Mouse (Mus musculus) left cerebral cortex, postnatal 14 days (tissue): ENCODE measurements around the gene Kifap3. TPM values are rescaled to one million over a fixed set of nuclear protein-coding genes. Genes with fewer than 3 reads are reported as not detected.
"Not testable (repeated sequence)": the region's sequence is repeated elsewhere in the genome, so short reads cannot be mapped to it uniquely, and the experiment has no call there.

Source experiments
- DNase-seq, 2 experiments: peaks; one replicate each; pipeline ENCODE4 v3.0.0; 2021 to 2022; ENCODE audit warnings: low spot score in 2 of 2, mixed read lengths in 1 of 2
- intact Hi-C: fragments of 180-260 bp; cut with DNase I; formaldehyde crosslinking; loops from one replicate; pipeline ENCODE4 v1.15.1; 2025
- long read RNA-seq, 2 experiments: library from polyadenylated mRNA; stranded (forward); transcript quantifications; one replicate each; pipeline ENCODE4 v2.0.0; 2021
- total RNA-seq, 2 experiments: library from RNA; stranded (reverse); gene quantifications; 2 replicates each; pipeline ENCODE4 v1.2.3; 2021

The Kifap3 gene
- 100 to 1,000 TPM; 225 to 241 TPM for total RNA-seq
- long read RNA-seq, experiment 1, full-length matches to known transcripts: 240 of 359 reads
- long read RNA-seq, experiment 1, partial matches to known transcripts: 27 of 359 reads
- long read RNA-seq, experiment 1, other reads (novel, unspliced or antisense): 92 of 359 reads
- long read RNA-seq, experiment 2, full-length matches to known transcripts: 171 of 271 reads
- long read RNA-seq, experiment 2, partial matches to known transcripts: 27 of 271 reads
- long read RNA-seq, experiment 2, other reads (novel, unspliced or antisense): 73 of 271 reads

GRCm38 (mm10) chr1:163779336-163780115 is at the start of gene Kifap3:
Gene Kifap3 (plus strand): TSS chr1:163779583.
- intact Hi-C loops: no loop called here
- peak; percentile 98 to 99 for DNase-seq

DNA sequence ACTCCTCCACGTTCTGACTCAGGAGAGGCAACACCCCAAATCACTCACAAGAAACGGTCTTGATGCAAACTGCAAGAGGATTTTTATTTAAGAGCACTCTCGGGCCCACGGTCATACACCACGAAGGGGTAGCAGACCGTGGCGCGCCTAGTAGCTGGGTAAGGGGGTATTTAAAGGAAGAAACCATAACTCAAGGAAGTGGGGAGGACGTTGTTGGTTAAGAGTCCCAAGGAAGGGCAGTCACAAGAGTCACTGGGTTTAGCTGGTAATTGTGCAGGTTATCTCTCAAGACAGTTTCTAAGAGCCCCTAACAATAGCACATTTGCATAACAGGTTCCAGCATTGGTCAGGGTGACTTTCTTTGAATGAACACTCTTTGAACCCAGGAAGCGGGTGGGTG is 48.2 kb upstream of the Kifap3 start:
- intact Hi-C loops, DNase-seq: not testable (repeated sequence)

DNA sequence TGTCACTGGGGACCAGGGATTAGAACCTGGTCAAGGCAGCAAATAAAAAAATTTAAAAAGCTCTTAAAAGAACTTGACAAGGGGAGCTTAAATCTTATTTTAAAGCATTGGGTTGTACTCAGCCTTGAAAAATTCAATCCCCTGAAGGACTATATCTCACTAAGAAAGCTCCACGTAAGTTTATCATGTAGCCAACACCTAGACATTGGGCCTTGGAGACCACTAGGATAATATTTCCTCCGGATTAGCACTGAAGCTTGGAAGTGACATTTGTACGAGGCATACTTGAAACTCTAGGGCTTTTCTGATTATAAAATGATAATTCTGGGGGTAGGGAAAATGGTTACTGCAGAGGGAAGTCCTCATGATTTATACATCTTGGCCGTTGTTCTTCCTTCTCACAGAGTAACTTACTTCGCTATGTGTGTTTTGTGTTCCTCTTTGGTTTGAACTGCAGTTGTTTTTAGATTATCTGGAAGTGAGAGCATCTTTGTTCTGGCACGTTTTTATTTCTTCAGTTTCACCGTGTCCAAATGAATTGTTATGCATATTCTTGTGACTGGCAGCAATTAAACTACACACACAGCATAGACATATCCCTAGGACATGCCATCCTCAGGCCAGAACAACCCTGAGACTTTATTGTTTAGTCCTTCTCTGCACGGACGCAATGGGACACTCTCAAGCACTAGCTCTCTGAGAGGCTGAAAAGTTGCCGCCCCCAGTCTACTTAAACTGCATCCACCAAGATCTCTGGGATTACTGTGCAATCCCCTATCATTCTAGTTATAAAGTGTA is 42.7 kb upstream of the Kifap3 start:
- no peak for DNase-seq
- intact Hi-C loops: no loop called here

- DNase-seq: no peak
- intact Hi-C loops: no loop called here
Observed at GRCm38 (mm10) chr1:163737239-163737533, 42.2 kb upstream of the Kifap3 start.

- intact Hi-C loops: no loop called here
Observed at GRCm38 (mm10) chr1:163751360-163751992, 27.9 kb upstream of the Kifap3 start.

DNA sequence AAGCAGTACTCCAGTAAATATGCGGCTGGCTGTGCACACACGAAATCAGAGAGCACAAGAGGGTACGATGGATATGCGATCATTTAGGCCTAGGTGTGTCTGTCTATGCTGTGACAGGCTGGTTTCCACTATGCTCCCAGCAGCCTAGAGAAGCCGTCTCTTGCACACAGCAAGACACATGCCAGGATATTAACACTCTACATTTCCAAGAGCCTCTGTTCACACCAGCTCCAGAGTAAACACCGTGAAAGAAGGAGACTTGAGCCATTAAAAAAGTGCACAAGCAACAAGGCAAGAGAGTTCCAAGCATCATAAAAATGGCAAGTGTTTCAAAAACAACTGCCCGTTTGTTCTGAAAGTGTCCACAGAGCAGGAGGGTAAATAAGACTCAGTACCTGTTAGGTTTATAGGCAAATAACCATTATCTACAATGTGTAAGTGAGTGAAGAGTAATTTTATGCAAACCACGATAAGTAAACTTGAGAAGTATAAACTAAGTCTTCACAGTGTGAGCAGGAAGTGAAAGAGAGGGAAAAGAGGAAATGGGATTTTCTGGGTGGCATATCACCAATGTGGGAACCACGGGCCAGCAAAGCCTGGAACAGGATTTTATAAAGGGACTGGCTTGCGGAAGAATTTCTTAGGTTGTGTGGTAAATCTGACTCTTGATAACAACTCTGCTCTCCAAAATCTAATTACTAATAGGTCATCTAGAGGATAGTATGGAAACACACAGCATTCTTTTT is 21.7 kb upstream of the Kifap3 start:
- no peak for DNase-seq
- intact Hi-C loops: no loop called here

More at GRCm38 (mm10) chr1:163751360-163751992, 27.9 kb upstream of the Kifap3 start:
- DNase-seq: peak in 1 of 2 experiments; percentile 6

- intact Hi-C loops, DNase-seq: not testable (repeated sequence)
Observed at GRCm38 (mm10) chr1:163783577-163783976, 4.2 kb downstream of the Kifap3 start.

- DNase-seq: no peak
- intact Hi-C loops: no loop called here
Observed at GRCm38 (mm10) chr1:163821365-163821764, 42.0 kb downstream of the Kifap3 start.

GRCm38 (mm10) chr1:163829482-163829881 is 50.1 kb downstream of the Kifap3 start:
- intact Hi-C loops: no loop called here
- DNase-seq: no peak

GRCm38 (mm10) chr1:163834066-163834465 is 54.7 kb downstream of the Kifap3 start:
- intact Hi-C loops: no loop called here
- DNase-seq: peak in 1 of 2 experiments; percentile 15

GRCm38 (mm10) chr1:163835062-163835461 is 55.7 kb downstream of the Kifap3 start:
- DNase-seq: no peak
- intact Hi-C loops: loop anchor here (5.0 kb wide), 1 partner anchor 683 kb away; no protein-coding TSS in a partner anchor

- not testable (repeated sequence) for DNase-seq
- intact Hi-C loops: loop anchor here (5.0 kb wide), 1 partner anchor 686 kb away; no protein-coding TSS in a partner anchor
Observed at GRCm38 (mm10) chr1:163838482-163838881, 59.1 kb downstream of the Kifap3 start.

DNA sequence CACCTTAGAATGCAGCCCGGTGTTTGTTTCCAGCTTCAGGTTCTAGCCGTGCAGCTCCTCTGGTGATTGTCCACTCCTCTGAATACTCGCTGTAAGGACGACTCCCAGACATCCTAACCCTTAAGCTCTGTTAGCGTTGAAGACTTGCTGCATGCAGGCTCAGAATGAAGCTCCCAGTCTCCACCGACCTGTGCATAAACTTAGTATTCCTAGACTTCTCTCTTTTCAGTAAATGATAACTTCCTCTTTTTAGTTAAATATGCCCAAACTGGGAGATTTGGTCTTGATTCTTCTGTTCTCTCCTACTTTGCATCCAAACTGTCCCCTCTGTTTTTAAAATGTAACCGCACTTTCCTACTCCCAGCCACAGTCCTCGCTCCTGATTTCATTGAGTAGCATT is 61.2 kb downstream of the Kifap3 start:
- no peak for DNase-seq
- intact Hi-C loops: no loop called here

GRCm38 (mm10) chr1:163842238-163842637 is 62.9 kb downstream of the Kifap3 start:
- intact Hi-C loops: no loop called here
- no peak for DNase-seq

GRCm38 (mm10) chr1:163843899-163844298 is 64.5 kb downstream of the Kifap3 start:
- intact Hi-C loops: no loop called here
- DNase-seq: no peak

- intact Hi-C loops: no loop called here
- DNase-seq: no peak
Observed at GRCm38 (mm10) chr1:163852884-163853560, 73.6 kb downstream of the Kifap3 start.

- intact Hi-C loops: no loop called here
- DNase-seq: no peak
Observed at GRCm38 (mm10) chr1:163858420-163858819, 79.0 kb downstream of the Kifap3 start.

DNA sequence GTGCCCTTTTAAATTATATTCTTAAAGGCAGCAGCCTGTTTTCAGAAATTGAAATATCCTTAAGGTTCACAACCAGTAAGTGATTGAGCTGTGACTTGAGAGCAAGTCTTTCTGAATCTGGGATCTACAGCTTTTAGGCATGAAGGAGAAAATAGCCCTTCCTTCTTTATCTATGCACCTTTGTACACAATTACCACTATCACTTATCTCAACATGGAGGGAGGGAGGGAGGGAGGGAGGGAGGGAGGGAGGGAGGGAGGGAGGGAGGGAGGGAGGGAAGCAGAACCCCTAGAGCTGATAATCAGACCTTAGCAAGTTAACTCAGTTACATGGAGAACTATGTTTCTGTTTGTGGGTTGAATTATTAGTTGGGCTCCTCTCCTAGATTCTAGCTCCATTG is 82.2 kb downstream of the Kifap3 start:
- intact Hi-C loops: no loop called here
- DNase-seq: no peak
